Comparison of ENCODE assay signal across 20 mouse cellular contexts in genomic region chr6:61119590-61119989, GRCm38 (mm10).
A peak's percentile ranks its signal among the peaks of the same experiment; 100 is the strongest.
DNase-seq lines count a peak whose midpoint lies in the region; ATAC-seq and TF ChIP-seq lines count a peak whose summit lies in the region.
"Had no signal": no experiment of that assay in that cellular context is flagged by ENCODE, and none has a peak within 500 bp of the region (broad histone marks: within the 10 kb centered on the region; RNA-seq: fewer than 3 reads in every experiment).

No protein-coding gene starts in this region.

- H3K9me3 ChIP-seq in lung, embryonic 14.5 days (ENCODE audit: low read depth, low read length), result no peaks in the 10 kb centered on the region
- H3K9me3 ChIP-seq: embryonic facial prominence, embryonic 10.5 days; embryonic facial prominence, embryonic 12.5 days; forebrain, embryonic 13.5 days; forebrain, embryonic 15.5 days had no signal

- H3K27ac ChIP-seq in layer of hippocampus, adult 2 months, result peak overlapping the region; percentile 72; the same call in 1 of the 2 replicates
- H3K27ac ChIP-seq in lung, embryonic 14.5 days (ENCODE audit: low read depth), result no peak overlapping the region
- H3K27ac ChIP-seq: embryonic facial prominence, embryonic 10.5 days; embryonic facial prominence, embryonic 12.5 days; forebrain, embryonic 13.5 days; forebrain, embryonic 15.5 days had no signal

- no peak for TF ChIP-seq POLR2A in lung, adult 2 months (IDR thresholded peaks at IDR 0.05; ENCODE audit: borderline replicate concordance, extremely low read depth, low read depth, low read length)

- WGBS in lung, embryonic 14.5 days, result 49% methylated on average over 2 of the region's 2 CpGs
- WGBS in lung, adult 2 months, result 66% methylated on average over 2 of the region's 2 CpGs

- DNase-seq in layer of hippocampus, adult 2 months (ENCODE audit: low spot score in 2 of 2), result no peak
- DNase-seq in layer of hippocampus, postnatal 25 days (ENCODE audit: extremely low spot score in 1 of 2, low spot score in 1 of 2), result no peak
- DNase-seq in layer of hippocampus, adult 9-11 months, result peak; percentile 5
- no peak for DNase-seq in layer of hippocampus, postnatal 10 days (ENCODE audit: low spot score in 2 of 2)
- peak; percentile 49 for DNase-seq in lung, embryonic 14.5 days
- no peak for DNase-seq in lung, adult 2 months
- peak; percentile 34 for DNase-seq in telencephalon, adult 2 months (ENCODE audit: low read depth, low spot score)
- DNase-seq in spleen, adult 18-20 months, result no peak
- DNase-seq: adrenal gland, adult 2 months; adrenal gland, postnatal 10 days; adrenal gland, postnatal 25 days; cerebellum, adult 11-12 months; cerebellum, adult 2 months; cerebellum, adult 9-10 months; cerebellum, postnatal 10 days; cerebellum, postnatal 25 days had no signal

- no peak for ATAC-seq in lung, embryonic 14.5 days (ENCODE audit: insufficient read depth)
- ATAC-seq: forebrain, embryonic 13.5 days; forebrain, embryonic 15.5 days had no signal

- H3K27me3 ChIP-seq in lung, embryonic 14.5 days (ENCODE audit: insufficient read depth, low read length), result no peaks in the 10 kb centered on the region
- H3K27me3 ChIP-seq: embryonic facial prominence, embryonic 12.5 days; forebrain, embryonic 13.5 days; forebrain, embryonic 15.5 days had no signal

- H3K4me1 ChIP-seq in lung, embryonic 14.5 days (ENCODE audit: insufficient read depth), result no peaks in the 10 kb centered on the region
- H3K4me1 ChIP-seq in lung, adult 2 months (ENCODE audit: control insufficient read depth, insufficient read depth, low read length), result no peaks in the 10 kb centered on the region
- H3K4me1 ChIP-seq: embryonic facial prominence, embryonic 10.5 days; embryonic facial prominence, embryonic 12.5 days; forebrain, embryonic 13.5 days had no signal

- TF ChIP-seq CTCF in layer of hippocampus, adult 2 months (conservative IDR thresholded peaks at IDR 0.05), result no peak
- TF ChIP-seq CTCF in lung, embryonic 14.5 days (IDR thresholded peaks at IDR 0.05; ENCODE audit: low read depth), result no peak
- TF ChIP-seq CTCF in lung, adult 2 months (IDR thresholded peaks at IDR 0.05; ENCODE audit: insufficient read depth, low read length), result no peak

- no peaks in the 10 kb centered on the region for H3K36me3 ChIP-seq in lung, embryonic 14.5 days (ENCODE audit: insufficient read depth)
- H3K36me3 ChIP-seq: embryonic facial prominence, embryonic 10.5 days; embryonic facial prominence, embryonic 12.5 days; forebrain, embryonic 15.5 days had no signal

- H3K9ac ChIP-seq in lung, embryonic 14.5 days, result no peak overlapping the region
- H3K9ac ChIP-seq: embryonic facial prominence, embryonic 12.5 days; forebrain, embryonic 13.5 days; forebrain, embryonic 15.5 days had no signal

- H3K4me3 ChIP-seq in layer of hippocampus, adult 2 months, result no peak overlapping the region
- no peak overlapping the region for H3K4me3 ChIP-seq in lung, embryonic 14.5 days (ENCODE audit: low read depth, low read length)
- no peak overlapping the region for H3K4me3 ChIP-seq in lung, adult 2 months (replicated peaks; ENCODE audit: extremely low read depth, low read depth, low read length)
- H3K4me3 ChIP-seq: embryonic facial prominence, embryonic 10.5 days; embryonic facial prominence, embryonic 12.5 days; forebrain, embryonic 13.5 days; forebrain, embryonic 15.5 days had no signal

- H3K4me2 ChIP-seq in lung, embryonic 14.5 days, result no peak overlapping the region
- H3K4me2 ChIP-seq: embryonic facial prominence, embryonic 12.5 days; forebrain, embryonic 13.5 days; forebrain, embryonic 15.5 days had no signal

Comparison
In these comparisons a context has a peak if more than half of its experiments do, and no peak if none do; other contexts are left out.
1. DNase-seq: peak in layer of hippocampus, adult 9-11 months (single experiment), lung, embryonic 14.5 days (single experiment) and telencephalon, adult 2 months (single experiment); none in layer of hippocampus, adult 2 months (0 of 2), layer of hippocampus, postnatal 25 days (0 of 2), layer of hippocampus, postnatal 10 days (0 of 2), lung, adult 2 months (single experiment) and spleen, adult 18-20 months (0 of 2).